Comparison of ENCODE assay signal across 14 mouse cellular contexts in genomic region chr1:90404717-90405487, GRCm38 (mm10).
DNase-seq lines count a peak whose midpoint lies in the region; ATAC-seq and TF ChIP-seq lines count a peak whose summit lies in the region.
"Had no signal": no experiment of that assay in that cellular context is flagged by ENCODE, and none has a peak within 500 bp of the region (broad histone marks: within the 10 kb centered on the region; RNA-seq: fewer than 3 reads in every experiment).

No protein-coding gene starts in this region.

- 36% methylated on average over 6 of the region's 6 CpGs for WGBS in neural tube, embryonic 13.5 days
- WGBS in limb, embryonic 10.5 days: 54% methylated on average over 6 of the region's 6 CpGs

- no peaks in the 10 kb centered on the region for H3K9me3 ChIP-seq in neural tube, embryonic 13.5 days
- H3K9me3 ChIP-seq in limb, embryonic 10.5 days (replicated peaks): no peaks in the 10 kb centered on the region
- H3K9me3 ChIP-seq: forebrain, embryonic 13.5 days had no signal

- ATAC-seq in neural tube, embryonic 13.5 days (ENCODE audit: low read depth): no peak
- ATAC-seq: forebrain, embryonic 13.5 days had no signal

- peaks cover 28% of the 10 kb centered on the region for H3K4me1 ChIP-seq in neural tube, embryonic 13.5 days (replicated peaks)
- H3K4me1 ChIP-seq in limb, embryonic 10.5 days: peaks cover 18% of the 10 kb centered on the region

- H3K27ac ChIP-seq in layer of hippocampus, adult 2 months: peak overlapping the region; percentile 79
- H3K27ac ChIP-seq in neural tube, embryonic 13.5 days (replicated peaks): peak overlapping the region; percentile 28; the same call in 1 of the 2 replicates
- 0 out of 2 replicates have a peak overlapping the region, but pooled peaks have one; percentile 51 for H3K27ac ChIP-seq in limb, embryonic 10.5 days
- H3K27ac ChIP-seq: forebrain, embryonic 13.5 days; liver, embryonic 14.5 days had no signal

- H3K27me3 ChIP-seq in neural tube, embryonic 13.5 days: no peaks in the 10 kb centered on the region
- no peaks in the 10 kb centered on the region; the same call in 1 of the 2 replicates for H3K27me3 ChIP-seq in limb, embryonic 10.5 days (ENCODE audit: low read depth, poor library complexity, severe bottlenecking)
- H3K27me3 ChIP-seq: forebrain, embryonic 13.5 days had no signal

- H3K4me2 ChIP-seq in neural tube, embryonic 13.5 days: no peak overlapping the region
- H3K4me2 ChIP-seq: forebrain, embryonic 13.5 days had no signal

- no peaks in the 10 kb centered on the region for H3K36me3 ChIP-seq in neural tube, embryonic 13.5 days
- H3K36me3 ChIP-seq in limb, embryonic 10.5 days: no peaks in the 10 kb centered on the region

- DNase-seq in layer of hippocampus, adult 2 months (ENCODE audit: low spot score in 2 of 2): no peak
- no peak for DNase-seq in layer of hippocampus, adult 11-12 months (ENCODE audit: low spot score)
- no peak for DNase-seq in neural tube, embryonic 10.5 days (ENCODE audit: extremely low spot score, low spot score)
- peak; percentile 31 for DNase-seq in limb, embryonic 10.5 days (ENCODE audit: low spot score)
- DNase-seq in urinary bladder, postnatal 36 days (ENCODE audit: low spot score in 2 of 2): no peak
- no peak for DNase-seq in layer of hippocampus, postnatal 36 days
- DNase-seq: cerebellum, postnatal 36 days; heart, adult 18-20 months; heart, postnatal 14 days; kidney, adult 2 months; retina, postnatal 1 day had no signal

- no peak overlapping the region for H3K4me3 ChIP-seq in layer of hippocampus, adult 2 months
- H3K4me3 ChIP-seq in neural tube, embryonic 13.5 days: no peak overlapping the region
- H3K4me3 ChIP-seq in limb, embryonic 10.5 days: no peak overlapping the region
- H3K4me3 ChIP-seq: forebrain, embryonic 13.5 days had no signal

- H3K9ac ChIP-seq in neural tube, embryonic 13.5 days: no peak overlapping the region
- H3K9ac ChIP-seq: forebrain, embryonic 13.5 days; liver, embryonic 14.5 days had no signal

- TF ChIP-seq CTCF in layer of hippocampus, adult 2 months (conservative IDR thresholded peaks at IDR 0.05): no peak

Comparison
In these comparisons a context has a peak if more than half of its experiments do, and no peak if none do; other contexts are left out.
1. H3K27ac ChIP-seq: peak in every context shown above with its lines; median percentile 79 in layer of hippocampus, adult 2 months; 51 in limb, embryonic 10.5 days; 28 in neural tube, embryonic 13.5 days.